Mouse (Mus musculus) adrenal gland, postnatal 4 days (tissue): ENCODE data around the gene Sbf1. TPM values are rescaled to one million over a fixed set of nuclear protein-coding genes. Genes with fewer than 3 reads are reported as not detected.

Experiments
- DNase-seq, 2 experiments: peaks; one replicate each; pipeline ENCODE4 v3.0.0; 2021 to 2022; ENCODE audit warnings: low spot score in 2 of 2, mixed read lengths in 2 of 2
- long read RNA-seq, 2 experiments: library from polyadenylated mRNA; stranded (forward); transcript quantifications; one replicate each; pipeline ENCODE4 v2.0.0; 2021
- total RNA-seq, 2 experiments: library from RNA; stranded (reverse); gene quantifications; 2 replicates each; pipeline ENCODE4 v1.2.3; 2021

Sbf1 gene
- total RNA-seq, result 100 to 1,000 TPM; 108 to 111 TPM
- long read RNA-seq, experiment 1, full-length matches to known transcripts, result 9 of 32 reads
- long read RNA-seq, experiment 1, partial matches to known transcripts, result 9 of 32 reads
- long read RNA-seq, experiment 1, other reads (novel, unspliced or antisense), result 14 of 32 reads
- long read RNA-seq, experiment 2, full-length matches to known transcripts, result 8 of 28 reads
- long read RNA-seq, experiment 2, partial matches to known transcripts, result 10 of 28 reads
- long read RNA-seq, experiment 2, other reads (novel, unspliced or antisense), result 10 of 28 reads

DNA sequence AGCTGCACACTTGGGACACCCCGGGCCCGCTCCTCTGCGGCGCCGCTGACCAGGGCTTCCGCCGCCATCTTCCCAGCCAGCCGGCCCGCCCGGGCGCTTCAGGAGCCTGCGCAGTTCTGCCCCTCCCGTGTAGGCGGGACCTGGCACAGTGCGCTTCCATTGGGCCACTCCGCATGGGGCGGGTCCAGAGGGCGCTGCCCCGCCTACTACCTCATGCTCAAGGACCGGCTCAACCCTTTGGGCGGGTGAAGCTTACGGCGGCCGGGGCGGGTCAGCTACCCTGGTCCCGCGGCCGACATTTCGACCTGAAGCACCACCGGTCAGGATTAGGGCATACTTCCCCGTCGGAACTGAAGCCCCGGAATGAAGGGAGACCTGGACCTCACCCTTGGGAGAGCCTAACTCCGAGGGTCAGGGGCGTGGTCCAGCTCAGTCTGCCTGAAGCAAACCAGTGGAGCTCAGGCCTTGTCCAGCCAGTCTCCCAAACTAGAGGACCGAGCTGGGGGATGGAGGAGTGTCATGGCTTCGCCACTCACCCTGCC, at the start of gene Sbf1:
Gene Sbf1, minus strand, starts transcription at position 122 of the 542 bp plus-strand sequence.
- DNase-seq, result peak; percentile 89 to 97

DNA sequence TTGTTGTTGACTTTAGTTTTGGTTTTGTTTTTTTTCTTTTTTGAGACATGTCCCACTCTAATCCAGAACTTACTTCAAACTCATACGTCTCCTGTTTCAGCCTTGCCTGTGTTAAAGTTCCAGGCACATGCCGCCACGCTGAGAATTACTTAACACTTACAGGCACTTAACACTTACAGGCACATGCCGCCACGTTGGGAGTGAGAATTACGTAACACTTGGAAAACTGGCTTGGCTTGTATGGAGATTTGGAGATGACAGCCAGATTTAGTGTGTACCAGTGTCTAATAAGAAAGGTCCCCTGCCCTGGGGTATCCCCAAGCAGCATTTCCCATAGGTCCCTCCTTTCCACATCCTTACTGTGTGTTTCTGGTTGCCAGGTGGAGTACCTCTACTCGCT, 47.9 kb upstream of the Sbf1 start:
- no peak for DNase-seq

DNA sequence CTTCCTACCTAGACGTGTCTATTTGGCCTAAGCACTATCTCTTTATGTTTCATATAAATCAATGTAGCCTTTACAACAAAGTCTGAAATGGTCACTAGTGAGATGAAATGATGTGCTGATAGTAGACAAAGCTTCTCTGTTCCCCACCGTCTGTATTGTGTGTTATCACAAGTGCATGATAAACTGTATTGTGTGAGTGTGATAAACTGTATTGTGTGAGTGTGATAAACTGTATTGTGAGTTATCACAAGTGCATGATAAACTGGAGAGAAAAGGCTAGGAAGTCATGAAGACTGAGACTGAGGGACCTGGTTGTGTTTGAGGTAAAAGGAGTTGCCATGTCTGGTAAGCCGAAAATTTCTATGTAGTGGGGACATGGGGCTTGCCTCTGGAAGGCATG, 43.7 kb upstream of the Sbf1 start:
- DNase-seq, result no peak

DNA sequence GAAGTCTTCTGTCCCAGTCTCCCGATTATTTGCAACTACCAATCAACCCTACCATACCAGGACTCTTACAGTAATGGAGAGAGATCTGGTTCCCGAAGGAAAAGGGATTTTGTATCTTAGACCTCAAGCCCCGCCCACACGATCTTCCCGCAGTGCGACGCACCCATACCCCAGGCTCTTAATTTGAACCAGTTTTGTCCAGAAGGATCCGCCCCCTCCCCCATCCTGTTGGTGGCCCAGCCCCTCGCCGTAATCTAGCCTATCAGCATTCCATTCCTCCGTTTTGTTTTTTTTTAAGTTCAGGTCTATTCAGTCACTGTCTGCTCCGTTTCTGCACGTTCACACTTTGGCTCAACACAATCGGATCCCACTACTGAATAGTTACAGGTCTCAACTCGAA, 41.3 kb upstream of the Sbf1 start:
- peak; percentile 46 to 69 for DNase-seq

DNA sequence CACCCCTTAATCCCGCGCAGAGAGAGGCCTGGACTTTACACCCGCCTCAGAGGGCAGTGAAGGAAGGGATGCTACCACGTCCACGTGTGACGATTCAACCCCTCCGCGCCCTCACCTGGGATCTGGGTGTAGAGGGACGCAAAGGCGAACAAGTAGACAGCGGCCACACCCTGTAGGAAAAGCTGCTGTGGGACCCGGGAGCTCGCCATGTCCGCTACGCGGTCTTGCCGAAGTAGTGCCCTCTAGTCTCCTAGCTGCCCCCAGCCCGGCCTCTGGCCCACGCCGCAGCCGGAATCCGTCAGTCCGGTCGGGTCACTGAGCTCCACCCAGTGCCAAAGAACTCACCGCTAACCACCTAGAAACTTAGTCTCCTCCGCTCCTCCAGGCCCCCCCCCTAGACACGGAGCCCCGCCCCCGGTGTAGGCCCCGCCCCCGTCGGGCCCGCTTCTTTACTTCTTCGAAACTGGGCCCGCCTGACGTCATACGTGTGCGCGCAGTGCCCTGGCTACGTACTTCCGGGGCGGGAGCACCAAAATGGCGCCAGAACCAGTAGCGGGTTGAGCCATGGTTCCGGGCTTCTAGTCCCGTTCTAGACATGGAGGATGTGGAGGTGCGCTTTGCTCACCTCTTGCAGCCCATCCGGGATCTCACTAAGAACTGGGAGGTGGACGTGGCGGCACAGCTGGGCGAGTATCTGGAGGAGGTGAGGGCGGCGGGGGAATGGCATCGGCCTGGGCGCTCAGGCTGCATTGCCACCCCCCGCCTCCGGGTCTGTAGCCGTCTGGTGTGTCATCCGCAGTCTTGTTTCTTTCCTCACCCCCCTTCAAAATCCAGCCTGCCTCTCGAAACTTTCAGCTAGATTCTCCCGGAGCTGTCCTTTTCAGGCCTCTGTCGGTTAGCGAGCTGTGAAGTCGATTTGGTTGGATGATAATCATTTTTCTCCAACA, 40.4 kb upstream of the Sbf1 start, which contains the start of the genes Lmf2 and Ncaph2:
Gene Lmf2, minus strand, starts transcription at position 419 of the 947 bp plus-strand sequence.
Gene Ncaph2, plus strand, starts transcription at position 479 of the 947 bp plus-strand sequence.
- DNase-seq, result peak; percentile 89 to 95

DNA sequence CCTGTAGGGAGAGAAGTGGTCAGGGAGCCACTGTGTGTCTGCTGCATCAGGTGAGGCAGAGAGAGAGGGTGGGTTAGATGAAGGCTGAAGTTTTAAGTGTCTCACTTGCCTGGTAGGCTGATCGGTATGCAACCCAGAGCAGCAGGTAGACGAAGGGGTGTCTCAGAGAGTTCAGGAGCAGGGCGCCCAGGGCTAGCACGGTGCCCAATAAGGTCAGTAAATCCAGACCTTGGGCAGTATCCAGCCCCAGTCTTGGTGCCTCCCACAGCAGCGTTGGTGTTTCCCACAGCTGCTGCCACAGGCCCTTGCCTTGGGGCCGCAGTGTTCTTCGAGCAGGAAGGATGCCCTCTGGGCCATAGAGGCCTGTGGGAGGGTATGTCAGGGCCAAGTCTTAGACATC, 39.3 kb upstream of the Sbf1 start:
- no peak for DNase-seq

DNA sequence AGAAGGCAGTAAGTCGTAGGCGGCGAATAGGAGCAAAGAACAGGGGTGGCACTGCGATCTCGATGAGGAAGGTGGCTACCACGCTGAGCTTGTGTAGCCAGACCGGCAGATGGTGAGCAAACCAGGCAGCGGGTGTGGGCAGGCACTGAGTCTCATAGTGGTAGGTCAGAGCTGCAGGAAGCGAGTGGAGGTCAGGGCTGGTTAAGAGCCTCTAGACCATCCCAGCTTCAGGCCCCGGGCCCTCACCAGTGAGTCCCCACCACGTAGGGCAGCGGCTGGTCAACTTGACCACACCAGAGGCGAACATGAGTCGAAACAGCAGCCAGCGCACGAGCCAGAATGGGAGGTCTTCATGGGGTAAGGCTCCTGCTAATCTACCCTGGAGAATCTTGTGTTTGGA, 38.7 kb upstream of the Sbf1 start:
- no peak for DNase-seq

DNA sequence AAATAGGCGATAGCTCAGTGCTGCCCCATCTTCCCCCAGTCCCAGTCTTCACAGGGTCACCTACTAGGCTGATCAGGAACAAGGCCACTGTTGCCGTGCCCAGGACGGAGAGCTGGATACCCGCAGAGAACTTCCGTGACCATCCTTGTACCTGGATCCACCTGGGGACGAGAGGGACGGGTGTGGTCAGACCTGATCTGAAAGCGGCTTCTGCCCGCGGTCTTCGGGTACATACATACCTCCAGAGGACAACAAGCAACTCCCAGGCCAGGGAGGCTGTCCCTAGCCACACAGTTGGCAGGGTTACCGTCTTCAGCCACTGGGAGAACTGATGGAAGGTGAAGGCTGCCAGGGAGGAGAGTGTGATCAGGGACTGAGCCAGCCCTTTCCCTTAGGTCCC, 37.7 kb upstream of the Sbf1 start:
- DNase-seq, result no peak

DNA sequence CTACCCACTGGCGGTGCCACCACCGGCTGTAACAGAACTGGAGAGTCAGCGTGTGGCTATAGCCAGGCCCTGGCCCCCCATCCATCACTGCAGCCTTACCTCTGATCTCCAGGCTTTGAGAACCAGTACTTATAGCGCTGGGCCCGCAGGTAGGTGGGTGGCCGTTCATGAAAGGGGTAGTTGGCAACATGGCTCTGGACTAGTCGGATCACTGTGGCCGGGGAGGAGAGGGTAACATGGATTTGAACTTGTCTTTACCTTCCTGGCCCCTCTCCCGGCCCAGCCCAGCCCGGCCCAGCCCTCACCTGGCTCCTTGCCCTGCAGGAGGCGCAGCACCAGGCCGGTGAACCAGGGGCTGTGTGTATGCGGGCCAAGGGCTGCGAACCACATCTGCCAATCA, 36.9 kb upstream of the Sbf1 start:
- no peak for DNase-seq

DNA sequence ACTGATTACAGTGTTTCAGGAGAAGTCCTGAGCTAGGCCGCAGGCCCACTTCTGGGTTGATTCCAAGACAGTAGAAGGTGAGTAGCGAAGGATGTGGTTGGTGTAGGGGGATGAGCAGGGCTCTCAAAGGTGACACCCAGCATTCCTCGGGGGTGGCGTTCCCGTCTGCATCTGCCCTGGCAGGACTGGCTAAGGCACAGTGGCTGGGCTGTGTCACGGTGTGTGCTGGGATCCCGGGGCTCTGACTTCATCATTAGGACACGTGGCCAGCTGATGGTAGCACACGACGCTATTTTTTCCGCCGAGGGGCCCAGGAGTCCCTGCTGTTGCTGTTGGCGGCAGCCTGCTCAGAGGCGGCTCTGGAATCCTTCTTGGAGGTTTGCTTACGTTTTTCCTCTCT, 36.2 kb upstream of the Sbf1 start:
- no peak for DNase-seq

DNA sequence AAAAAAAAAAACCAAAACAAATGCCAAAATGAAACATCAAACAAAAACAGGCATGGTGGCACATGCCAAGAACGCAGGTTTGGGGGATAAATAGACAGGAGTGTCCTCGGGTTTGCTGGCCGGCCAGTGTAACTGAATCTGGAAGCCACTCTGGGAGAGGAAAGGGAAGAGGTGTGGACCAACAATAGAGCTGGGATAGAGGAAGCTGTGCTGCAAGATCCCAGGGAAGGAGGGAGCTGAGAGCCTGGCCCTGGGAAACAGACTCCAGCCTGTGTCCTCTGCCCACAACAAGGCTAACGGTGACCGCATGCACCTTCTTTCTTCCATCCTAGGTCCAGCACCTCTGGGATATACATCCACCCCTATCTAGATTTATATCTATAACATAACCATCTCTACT, 35.3 kb upstream of the Sbf1 start:
- no peak for DNase-seq

DNA sequence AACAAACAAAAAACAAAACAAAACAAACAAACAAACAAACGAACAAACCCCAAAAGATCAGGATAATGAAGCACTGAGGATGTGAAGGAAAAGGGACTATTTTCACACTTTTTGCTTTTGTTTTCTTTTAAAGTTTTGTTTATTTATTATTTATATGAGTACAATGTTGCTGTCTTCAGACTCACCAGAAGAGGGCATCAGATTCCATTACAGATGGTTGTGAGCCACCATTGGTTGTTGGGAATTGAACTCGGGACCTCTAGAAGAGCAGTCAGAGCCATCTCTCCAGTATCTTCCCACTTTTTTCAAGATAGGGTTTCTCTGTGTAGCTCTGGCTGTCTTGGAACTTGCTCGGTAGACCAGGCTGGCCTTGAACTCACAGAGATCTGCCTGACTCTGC, 28.2 kb upstream of the Sbf1 start:
- DNase-seq, result no peak

DNA sequence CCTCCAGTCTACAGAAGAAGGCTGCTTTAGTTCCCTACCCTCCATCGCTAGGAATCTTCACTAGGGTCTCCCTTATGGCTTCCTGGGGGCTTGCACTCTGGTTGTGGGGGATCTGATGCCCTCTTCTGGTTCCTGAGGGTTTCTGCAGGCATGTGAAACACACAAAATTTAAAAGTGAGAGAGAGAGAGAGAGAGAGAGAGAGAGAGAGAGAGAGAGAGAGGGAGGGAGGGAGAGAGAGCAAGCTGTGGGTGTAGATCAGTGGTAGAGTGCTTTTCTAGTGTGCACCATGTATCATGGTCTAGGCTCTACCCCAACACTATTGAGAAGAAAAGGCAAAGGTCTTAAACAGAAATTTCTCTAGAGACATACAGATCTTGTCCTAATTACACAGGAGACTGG, 26.6 kb upstream of the Sbf1 start:
- DNase-seq, result no peak

DNA sequence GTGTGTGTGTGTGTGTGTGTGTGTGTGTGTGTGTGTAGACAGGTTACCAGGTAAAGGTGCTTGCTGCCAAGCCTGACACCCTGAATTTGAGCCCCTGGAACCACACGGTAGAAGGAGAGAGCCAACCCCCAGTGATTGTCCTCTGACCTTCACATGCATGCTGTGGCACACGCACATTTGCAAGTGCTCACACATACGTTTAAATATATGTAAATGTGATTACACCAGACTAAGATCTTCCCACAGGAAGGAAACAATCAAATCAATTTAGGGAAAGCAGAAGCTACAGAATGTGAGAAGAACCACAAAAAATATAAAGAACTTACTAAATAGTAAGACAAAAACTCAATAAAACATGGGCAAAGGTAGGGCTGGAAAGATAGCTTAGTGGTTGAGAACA, 25.0 kb upstream of the Sbf1 start:
- no peak for DNase-seq

DNA sequence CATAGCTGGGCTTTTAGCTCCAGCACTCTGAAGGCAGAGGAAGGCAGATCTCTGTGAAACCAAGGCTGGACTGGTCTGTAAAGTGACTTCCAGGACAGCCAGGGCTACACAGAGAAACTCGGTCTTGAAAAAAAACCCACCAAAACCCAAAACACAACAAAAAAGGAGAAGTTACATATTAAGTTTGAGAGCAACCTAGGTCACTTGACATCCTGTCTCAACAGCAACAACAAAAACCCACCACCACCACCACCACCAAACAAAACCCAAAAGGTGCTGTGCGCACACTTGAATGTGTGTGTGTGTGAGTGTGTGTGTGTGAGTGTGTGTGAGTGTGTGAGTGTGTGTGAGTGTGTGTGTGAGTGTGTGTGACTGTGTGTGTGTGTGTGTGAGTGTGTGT, 24.6 kb upstream of the Sbf1 start:
- DNase-seq, result no peak

DNA sequence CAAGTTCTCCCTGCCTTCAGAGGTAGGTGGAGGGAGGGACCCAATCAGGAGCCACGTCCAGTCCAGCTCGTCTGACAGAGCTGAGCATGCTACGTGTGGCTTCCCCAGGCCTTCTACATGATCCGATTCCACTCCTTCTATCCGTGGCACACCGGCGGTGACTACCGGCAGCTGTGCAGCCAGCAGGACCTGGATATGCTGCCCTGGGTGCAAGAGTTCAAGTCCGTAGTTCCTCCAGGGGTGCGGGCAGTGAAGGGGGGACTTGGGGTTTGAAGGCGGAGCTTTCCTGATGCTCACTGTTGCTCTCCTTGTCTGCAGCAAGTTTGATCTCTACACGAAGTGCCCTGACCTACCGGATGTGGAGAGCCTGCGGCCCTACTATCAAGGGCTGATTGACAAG, 21.3 kb upstream of the Sbf1 start:
- no peak for DNase-seq

DNA sequence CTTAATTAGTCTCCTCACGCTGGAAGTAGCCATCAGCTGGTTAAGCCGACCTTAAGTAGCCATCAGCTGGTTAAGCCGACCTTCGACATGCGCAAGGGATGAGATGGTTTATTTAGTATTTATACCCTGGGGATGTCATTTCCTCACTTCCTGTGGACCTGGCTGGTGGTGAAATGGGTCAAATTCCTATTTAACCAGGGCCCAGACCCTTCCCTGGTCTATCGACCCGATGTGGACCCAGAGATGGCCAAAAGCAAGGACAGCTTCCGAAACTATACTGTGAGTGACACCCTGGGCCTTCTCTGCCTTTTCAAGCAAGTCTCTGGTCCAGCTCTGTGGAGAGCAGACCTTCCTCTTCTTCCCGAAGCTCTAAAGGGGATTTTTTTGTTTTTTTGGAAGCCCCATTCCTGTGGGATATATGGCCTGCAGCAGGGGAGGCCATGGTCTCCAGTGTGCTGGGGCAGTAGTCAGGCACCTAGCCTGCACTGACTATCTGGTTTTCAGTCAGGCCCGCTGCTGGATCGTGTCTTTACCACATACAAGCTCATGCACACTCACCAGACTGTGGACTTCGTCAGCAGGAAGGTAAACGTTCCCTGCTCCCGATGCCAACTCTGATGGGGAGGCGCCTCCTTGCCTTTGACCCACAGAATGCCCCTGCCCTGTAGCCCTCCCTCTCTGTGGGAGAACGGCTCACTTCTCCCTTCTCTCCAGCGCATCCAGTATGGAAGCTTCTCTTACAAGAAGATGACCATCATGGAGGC, 19.8 kb upstream of the Sbf1 start:
- no peak for DNase-seq

DNA sequence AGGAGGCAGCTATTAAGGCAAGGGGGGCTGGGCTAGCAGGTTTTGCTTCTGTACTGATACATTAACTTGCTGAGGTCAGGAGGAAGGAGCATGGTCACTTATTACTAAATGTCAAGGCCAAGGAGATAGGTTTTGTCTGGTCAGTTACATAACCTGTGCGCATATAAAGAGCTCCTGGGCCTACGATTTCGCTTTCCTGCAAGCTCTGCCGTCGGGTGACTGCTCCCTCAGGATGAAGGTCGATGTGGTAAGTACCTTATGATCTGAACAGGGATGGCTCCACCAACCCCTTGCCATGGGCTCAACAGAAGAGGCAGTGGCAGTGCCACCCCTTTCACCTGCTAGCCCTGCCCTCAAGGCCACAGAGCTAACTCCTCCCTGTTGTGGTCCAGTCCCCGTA, 19.2 kb upstream of the Sbf1 start, which contains the start of gene Miox:
Gene Miox, plus strand, starts transcription at position 128 of the 400 bp plus-strand sequence.
- DNase-seq, result no peak

DNA sequence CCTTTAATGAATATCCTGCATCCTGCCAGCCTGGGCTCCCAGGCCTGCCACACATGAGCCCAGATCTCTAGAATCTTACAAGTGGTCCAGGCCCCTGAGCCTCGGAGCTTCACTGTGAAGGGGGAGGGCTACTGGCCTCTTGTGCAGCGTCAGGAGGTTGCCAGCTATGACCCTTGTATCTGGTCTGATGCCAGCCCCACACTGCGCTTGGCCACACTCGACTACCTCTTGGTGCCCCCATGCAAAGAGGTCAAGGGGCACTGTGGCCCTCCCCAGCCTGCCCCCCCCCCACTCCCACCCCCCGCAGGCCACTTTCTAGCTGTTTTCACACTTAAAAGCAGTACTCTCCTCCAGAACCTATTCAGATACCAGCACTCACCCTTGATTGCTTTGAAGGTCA, 11.3 kb upstream of the Sbf1 start:
- no peak for DNase-seq

DNA sequence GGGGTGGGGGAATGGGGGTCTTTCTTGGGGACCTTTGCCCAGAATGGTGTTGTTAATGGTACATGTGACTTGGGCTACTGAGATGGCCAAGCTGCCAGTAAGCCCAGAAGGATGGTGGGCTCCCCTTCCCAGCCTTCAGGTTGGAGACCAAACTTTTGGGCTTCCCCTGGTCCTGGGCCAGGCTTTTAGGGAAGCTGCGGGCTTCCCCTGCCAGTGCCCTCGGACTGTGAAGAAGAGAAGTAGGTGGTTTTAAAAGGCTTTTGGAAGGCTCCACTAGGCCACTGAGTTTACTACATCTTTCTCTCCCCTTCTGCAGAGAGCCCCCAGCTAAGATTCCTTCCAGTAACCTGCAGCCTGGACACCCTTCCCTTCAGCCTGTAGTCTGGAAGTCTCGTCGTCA, 8.5 kb upstream of the Sbf1 start:
- DNase-seq, result no peak
